Mouse (Mus musculus) left cerebral cortex, adult 18-20 months (tissue): ENCODE results near the gene Eftud2. TPM values are rescaled to one million over a fixed set of nuclear protein-coding genes. Genes with fewer than 3 reads are reported as not detected.

Experiments
- DNase-seq, 2 experiments: peaks; one replicate each; pipeline ENCODE4 v3.0.0; 2021 to 2022; ENCODE audit warnings: low spot score in 2 of 2, mixed read lengths in 1 of 2
- total RNA-seq, 2 experiments: library from RNA; stranded (reverse); gene quantifications; 2 replicates each; pipeline ENCODE4 v1.2.3; 2021

Eftud2 gene
- total RNA-seq, 2 experiments from 2014 or later: 118 to 122 TPM

GRCm38 (mm10) chr11:102881314-102882198 is 771 bp upstream of the Eftud2 start:
- DNase-seq: no peak

GRCm38 (mm10) chr11:102879558-102879957 is 1.2 kb downstream of the Eftud2 start:
- DNase-seq: no peak

DNA sequence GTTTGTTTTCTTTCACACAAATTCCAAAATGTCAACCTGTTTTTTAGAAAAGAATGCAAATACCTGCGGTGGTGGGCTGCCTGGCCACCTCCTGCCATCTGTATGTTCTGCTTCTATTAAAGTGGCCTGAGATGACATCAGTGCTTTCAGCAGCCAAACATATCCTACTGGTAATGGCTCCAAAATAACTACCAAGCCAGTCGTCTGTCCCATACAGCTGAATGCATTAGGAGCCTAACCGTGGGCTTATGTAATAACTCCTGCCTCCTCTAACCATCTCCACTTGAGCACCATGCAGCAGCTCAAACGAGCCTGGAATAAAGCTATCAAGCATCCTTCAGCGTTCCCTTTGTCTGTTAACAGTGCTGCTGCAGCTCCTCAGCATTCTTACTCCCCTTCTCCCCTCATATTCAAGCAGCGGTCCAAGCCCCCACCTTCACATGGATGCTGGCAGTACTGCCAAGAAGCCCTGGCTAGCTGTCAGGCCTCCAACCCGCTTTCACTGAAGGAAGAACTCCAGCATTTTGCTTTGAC is 5.9 kb downstream of the Eftud2 start:
- peak; percentile 32 to 63 for DNase-seq

GRCm38 (mm10) chr11:102864272-102864671 is 16.5 kb downstream of the Eftud2 start:
- peak; percentile 59 to 72 for DNase-seq

DNA sequence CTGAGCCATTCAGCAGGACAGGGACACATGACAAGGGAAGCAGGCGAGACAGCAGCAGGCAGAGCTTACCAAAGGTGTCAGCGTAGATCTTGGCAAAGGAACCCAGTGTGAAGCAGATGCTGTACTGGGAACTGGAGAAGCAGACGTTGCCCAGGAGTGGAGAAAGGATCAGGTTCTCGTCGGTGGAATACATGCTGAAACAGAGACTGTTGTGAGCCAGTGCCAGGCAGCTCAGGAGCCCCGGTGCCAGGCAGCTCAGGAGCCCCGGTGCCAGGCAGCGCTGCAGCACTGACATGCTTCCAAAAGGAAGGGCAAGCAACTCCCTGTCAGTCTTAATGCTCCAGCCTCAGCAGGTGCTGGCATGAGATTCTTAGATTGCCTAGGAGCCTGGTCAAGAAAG is 20.9 kb downstream of the Eftud2 start:
- peak; percentile 36 to 48 for DNase-seq

DNA sequence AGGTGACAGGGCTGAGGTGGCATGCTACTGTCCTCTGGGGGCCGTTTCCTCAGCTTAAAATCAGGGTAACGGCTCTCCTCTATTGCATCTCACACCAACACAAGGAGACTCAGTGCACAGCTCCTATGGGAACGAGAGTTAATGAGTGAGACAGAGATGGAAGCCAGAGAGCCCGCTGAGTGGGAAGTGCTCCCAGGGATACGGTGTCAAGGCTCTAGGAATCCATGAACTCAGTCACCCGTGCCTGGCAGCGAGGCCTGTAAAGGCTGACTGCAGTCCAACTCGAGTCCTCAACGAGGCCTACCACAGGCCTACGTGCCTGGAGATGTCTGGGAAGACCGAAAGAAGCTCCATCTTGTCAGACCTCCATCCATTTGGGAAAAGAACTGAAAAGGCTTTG is 21.8 kb downstream of the Eftud2 start:
- DNase-seq: no peak

DNA sequence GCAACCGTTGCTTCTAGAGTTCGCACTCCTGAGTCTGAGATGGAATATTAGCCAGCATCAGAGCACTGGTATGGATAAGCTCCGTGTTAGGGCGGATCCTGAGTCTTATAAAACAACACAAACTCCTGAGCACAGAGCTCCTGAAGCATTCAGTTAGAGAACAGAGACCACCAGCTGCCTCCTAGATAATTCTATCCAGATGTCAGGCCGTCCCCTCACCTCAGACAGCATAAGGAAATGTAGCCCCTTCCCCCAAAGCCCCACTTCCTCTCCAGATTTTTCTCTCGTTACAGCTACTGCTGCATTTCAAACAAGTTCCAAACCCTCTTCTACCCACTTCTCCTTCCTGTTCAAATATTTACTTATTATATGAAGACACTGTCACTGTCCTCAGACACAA is 24.8 kb downstream of the Eftud2 start:
- DNase-seq: no peak

DNA sequence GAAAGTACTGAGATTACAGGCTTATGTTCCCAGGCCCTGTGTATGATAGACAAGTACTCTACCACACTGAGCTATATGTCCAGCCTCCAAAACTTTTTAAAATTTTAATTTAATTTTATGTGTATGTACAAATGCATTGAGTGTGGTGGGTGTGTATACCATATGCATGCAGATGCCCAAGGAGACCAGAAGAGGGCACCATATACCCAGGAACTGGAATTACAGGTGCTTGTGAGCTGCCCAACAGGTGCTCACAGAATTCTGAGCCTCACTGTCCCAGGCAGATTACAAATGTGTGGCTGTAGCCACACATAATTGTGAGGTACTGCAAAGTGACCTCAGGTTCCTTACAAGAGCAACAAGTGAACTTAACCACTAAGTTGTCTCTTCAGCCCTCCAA is 27.0 kb downstream of the Eftud2 start:
- no peak for DNase-seq

GRCm38 (mm10) chr11:102851883-102852282 is 28.9 kb downstream of the Eftud2 start:
- peak; percentile 25 to 46 for DNase-seq

GRCm38 (mm10) chr11:102845926-102846325 is 34.9 kb downstream of the Eftud2 start:
- no peak for DNase-seq

- no peak for DNase-seq
Measured at GRCm38 (mm10) chr11:102838616-102839150, 42.1 kb downstream of the Eftud2 start.

- no peak for DNase-seq
Measured at GRCm38 (mm10) chr11:102838126-102838525, 42.7 kb downstream of the Eftud2 start.

DNA sequence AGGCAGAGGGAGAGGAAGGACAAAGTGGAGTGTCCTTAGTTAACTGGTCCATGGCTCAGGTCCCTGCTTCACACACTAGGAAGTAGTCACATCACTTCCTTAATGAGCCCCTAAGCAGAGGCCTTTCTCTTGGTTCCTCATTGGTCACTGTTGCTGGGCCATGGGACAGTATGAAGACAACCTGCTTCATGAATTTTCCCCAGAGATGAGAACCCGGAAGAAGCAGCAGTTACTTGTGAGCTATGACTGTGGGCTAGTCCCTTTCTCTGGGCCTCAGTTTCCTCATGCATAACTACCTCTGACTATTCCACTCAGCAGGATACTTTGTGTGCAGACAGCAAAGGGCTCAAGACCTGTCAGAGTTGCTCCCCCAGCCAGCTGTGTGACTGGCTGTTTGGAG is 43.4 kb downstream of the Eftud2 start:
- no peak for DNase-seq

GRCm38 (mm10) chr11:102836146-102836545 is 44.6 kb downstream of the Eftud2 start:
- no peak for DNase-seq

DNA sequence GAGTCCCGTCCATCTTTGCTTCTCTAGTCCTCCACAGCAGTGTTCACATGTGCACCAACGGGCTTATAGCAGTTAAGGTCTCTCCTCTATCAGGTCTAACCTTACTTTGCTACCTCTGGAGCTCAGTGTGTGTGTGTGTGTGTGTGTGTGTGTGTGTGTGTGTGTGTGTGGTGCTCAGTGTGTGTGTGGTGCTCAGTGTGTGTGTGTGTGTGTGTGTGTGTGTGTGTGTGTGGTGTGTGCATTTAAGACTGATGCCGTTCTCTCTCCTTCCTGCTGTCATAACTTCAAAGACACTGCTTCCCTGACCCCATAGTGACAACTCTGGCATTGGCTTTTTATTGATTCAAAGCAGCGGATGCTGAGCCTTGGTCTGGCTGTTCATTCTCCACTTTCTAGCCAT is 45.2 kb downstream of the Eftud2 start, which contains the start of gene Higd1b:
TSS of gene Higd1b (plus strand) at position 301 of the 400 bp plus-strand sequence.
- DNase-seq: no peak

- no peak for DNase-seq
Measured at GRCm38 (mm10) chr11:102834219-102834618, 46.6 kb downstream of the Eftud2 start.

DNA sequence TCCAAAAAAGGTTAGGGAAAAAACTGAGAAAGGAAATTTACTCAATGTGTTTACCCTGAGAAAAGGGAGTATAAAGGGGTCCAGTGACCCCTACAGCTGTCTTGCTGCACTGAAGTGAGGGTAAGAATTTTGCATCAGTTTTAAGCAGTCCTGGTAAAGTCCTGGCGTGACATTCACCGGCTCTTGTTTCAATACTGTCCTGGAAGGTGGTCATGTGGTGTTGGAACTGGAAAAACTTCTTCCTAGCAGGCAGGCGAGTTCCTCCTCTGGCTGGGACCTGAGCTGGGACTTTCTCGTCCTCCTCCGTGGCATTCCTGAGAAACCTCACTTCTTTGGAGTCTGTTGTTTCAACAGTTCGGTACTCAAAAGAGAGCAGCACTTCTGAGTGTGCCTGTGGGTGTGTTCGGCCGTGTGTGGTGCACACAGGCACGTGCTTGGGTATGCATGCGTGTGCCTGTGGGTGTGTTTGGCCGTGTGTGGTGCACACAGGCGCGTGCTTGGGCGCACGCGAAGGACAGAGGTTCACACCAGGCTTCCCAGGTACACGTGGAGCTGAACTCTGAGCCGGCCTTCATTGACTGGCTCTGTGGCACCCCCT is 48.0 kb downstream of the Eftud2 start:
- no peak for DNase-seq

DNA sequence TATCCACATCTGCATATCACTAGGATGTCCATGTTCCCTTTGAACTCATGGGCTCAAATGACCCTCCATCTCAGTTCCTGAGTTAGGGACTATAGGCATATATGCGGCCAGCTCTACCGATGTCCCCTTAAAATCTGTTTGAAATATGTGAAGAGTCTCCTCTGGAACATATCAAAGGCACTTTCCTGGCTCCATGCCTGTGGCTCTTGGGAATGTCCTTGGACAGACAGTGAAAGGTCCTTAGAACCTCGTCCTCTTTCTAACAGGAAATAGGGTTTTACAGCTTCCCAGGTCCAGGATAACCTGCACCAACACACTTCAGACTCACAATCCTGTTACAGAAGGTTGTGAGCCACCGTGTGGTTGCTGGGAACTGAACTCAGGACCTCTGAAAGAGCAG is 50.5 kb downstream of the Eftud2 start:
- DNase-seq: no peak

DNA sequence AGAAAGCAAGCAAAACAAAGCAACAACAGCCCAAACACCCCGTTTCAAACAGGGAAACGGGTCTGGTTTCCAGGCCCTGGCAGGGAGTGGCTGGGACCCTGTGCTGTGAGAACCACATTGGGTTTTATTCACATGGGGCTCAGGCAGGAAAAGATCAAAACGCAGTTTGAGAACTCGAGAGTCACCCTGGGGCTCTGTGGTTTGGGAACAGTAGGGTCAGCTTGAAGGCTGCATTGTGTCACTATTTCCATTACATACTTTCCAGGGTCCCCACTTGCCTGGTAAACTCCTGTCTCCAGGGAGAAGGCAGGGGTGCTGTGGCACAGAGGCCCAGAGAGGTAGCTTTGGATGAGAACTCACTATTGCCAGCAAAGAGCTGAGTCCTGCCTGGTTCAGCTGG is 53.7 kb downstream of the Eftud2 start:
- DNase-seq: no peak

DNA sequence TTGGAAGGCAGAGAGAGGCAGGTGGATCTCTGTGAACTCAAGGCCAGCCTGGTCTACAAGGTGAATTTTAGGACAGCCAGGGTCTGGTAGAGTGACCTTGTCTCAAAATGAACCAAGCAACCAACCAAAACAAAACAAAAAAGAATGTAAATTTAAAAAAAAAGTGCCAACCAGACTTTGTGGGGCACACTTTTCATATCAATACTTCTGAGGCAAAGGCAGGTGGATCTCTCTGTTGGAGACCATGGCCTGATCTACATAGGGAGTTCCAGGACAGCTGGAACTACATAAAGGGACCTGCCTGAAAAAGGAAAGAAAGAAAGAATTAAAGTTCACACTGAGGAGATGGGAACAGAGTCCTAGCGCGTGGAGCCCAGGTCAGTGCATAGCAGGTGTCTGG is 54.3 kb downstream of the Eftud2 start:
- no peak for DNase-seq

- DNase-seq: no peak
Measured at GRCm38 (mm10) chr11:102821231-102821630, 59.6 kb downstream of the Eftud2 start.

GRCm38 (mm10) chr11:102820432-102820831 is 60.4 kb downstream of the Eftud2 start:
- no peak for DNase-seq
